Mouse (Mus musculus) layer of hippocampus, adult 8-10 months (tissue): ENCODE data around the gene Asah2. TPM values are rescaled to one million over a fixed set of nuclear protein-coding genes. Genes with fewer than 3 reads are reported as not detected.
A peak's percentile ranks its signal among the peaks of the same experiment; 100 is the strongest.
"Not testable (repeated sequence)": the region's sequence is repeated elsewhere in the genome, so short reads cannot be mapped to it uniquely, and the experiment has no call there.

Source experiments
- DNase-seq, 2 experiments: peaks; one replicate each; pipeline ENCODE4 v3.0.0; 2022; ENCODE audit warnings: low spot score in 2 of 2
- total RNA-seq, 4 experiments: library from RNA; stranded (reverse); gene quantifications; 2 replicates each; pipeline ENCODE4 v1.2.4; 2022

Asah2 gene
- total RNA-seq, 4 experiments from 2014 or later = 8.7 to 11.6 (median 10.3) TPM

DNA sequence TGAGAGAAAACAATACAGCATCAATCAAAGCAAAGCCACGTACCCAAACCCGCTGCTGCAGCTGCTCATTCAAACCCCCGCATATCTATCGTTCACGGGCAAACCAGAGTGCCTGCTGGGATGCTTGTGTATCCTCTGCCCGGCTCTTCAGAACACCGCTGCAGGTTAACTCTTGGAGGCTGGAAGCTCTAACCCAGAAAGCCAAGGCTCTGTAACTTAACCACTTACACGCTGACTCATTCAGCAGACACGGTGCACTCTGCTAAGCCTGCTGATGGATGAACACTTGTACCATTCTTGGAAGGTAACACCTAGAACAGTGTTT is 5.1 kb downstream of the Asah2 start:
- DNase-seq = peak; percentile 41 to 44

DNA sequence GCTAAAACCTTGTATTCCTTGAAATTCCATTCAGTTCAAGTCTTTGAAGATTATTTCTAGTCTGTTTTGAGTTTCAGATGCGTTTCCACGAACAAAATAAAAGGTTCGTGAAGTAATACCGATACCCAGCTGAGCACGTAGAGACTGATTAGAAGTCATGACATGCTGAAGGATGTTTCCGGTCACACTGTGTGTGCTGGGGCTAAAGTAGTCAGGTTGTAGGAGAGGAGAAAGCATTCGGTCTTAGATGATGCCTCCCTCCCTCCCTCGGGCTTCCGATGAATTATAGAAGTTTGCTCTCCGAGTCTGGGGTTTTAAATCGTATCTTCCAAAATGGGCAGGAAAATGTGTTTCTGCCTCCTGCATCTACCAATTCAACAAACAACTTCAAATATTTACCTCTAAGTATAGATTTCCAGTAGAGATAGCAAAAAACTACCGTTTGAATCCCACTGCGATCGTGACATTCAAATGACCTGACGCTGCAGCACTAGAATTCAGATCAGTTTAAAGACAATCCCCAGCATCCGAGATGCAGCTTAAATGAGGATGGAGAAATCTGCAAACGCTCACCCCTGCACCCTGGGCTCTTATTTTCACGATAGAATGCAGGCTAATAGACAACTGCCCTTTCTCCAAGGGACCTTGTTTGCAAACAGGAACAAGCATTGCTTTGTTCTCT is 5.6 kb downstream of the Asah2 start:
- no peak for DNase-seq

DNA sequence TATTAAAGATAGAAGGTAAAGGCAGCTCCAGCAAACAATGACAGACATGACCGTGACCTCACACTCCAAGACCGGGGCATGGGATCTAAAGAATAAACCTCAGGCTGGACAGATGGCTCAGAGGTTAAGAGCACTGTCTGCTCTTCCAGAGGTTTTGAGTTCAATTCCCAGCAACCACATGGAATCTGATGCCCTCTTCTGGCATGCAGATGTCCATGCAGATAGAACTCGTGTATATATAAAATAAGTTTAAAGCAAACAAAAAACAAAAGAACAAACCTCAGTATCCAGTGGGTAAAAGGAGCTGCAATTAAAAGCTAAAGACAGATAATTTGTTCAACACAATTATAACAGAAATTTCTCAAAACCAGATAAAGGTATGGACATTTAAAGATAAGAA is 9.4 kb downstream of the Asah2 start:
- no peak for DNase-seq

DNA sequence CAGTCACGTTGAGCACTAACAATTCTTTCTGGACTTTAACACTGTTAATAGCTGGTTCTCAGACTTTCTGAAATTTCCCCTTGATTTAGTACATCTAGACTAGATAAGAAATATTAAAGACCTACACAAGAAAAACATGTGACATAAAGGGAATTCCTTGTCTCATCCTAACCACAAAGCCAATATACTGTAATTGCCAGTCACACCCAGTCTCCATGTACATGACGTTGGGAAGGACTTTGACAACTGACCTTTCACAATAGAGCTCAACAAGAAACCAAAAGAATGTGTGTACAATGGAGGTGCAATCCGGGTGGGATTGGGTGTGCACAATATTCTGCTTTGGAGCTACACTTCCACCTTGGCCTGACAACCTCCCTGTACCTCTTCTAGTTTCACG is 15.7 kb downstream of the Asah2 start:
- no peak for DNase-seq

DNA sequence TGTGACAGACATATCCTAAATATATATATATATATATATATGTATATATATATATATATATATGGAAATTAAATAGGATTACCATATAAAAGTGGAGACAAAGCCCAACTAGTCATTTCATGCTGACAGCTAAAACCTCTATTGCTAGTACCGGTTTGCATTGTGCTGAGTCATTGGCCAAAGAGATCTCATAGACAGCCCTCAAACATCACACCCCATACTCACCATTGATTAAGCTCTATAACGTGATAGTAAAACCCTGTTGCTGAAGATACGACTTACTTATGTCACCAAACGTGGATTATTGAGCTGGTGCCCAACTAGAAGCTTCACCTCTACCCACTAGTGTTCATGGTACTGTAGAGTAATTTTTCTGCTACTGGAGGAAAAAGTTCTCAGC is 17.2 kb downstream of the Asah2 start:
- no peak for DNase-seq

DNA sequence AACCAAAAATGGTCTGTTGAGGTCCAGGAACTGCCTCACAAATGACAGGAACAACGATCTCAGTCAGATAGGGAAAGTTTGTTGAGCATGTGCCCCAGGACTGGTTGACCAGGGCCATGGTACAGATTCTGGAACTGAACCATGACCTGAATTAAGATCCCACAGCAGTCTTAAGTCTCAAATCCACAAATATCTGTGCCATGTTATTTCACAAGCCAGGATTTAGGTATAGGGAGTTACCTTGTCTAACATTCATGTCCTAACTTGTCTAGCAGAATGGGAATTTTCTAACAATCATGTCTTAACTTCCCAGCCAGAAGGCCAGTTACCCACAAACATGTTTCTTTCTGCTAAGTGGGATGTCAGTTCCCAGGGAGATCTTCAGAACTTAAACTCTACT is 19.4 kb downstream of the Asah2 start:
- no peak for DNase-seq

DNA sequence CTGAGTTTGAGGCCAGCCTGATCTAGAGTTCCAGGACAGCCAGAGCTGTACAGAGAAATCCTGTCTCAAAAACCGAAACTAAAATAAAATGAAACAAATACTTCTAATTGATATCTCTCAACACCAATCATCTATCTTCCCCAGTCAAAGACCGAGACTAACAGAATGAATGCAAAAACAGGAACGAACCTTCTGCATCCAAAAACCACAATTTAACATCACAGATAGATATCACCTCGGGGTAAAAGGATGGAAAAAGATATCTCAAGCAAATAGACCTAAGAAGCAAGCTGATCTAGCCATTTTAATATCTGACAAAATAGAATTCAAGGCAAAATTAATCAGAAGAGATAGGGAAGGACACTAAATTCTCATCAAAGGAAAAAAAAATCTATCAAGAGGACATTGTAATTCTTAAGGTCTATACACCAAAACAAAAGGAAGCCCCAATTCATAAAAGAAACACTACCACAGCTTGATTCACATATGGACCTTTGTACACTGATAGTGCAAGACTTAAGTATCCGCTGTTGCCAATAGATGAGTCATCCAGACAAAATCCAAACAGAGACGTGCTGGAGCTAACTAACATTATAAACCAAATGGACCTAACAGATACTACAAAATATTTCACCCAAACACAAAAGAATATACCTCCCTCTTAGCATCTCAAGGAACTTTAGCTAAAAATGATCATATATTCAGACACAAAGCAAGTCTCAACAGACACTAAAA is 20.1 kb downstream of the Asah2 start:
- DNase-seq = no peak

DNA sequence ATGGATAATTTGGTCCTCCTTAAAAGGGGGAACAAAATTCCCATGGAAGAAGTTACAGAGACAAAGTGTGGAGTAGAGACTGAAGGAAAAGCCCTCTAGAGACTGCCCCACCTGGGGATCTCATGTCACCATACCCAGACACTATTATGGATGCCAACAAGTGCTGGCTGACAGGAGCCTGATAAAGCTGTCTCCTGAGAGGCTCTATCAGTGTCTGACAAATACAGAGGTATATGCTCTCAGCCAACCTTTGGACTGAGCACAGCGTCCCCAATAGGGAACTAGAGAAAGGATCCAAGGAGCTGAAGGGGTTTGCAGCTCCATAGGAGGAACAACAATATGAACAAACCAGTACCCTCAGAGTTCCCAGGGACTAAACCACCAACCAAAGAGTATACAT is 23.2 kb downstream of the Asah2 start:
- not testable (repeated sequence) for DNase-seq

DNA sequence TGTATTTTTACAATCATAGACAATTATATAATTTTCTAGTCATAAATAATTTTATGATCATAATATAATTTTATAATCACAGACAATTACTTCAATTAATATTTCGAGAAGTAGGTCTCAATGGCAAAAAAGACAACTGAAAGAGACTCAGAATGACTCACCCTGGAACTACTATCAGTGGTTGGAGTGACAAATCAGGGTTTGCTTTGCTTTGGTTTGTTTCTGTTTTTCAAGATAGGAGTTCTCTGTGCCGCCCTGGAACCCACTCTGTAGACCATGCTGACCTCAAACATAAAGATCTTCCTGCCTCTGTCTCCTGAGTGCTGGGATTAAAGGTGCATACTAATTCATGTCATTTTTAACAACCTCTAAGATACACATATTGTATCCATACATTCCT is 37.7 kb downstream of the Asah2 start:
- DNase-seq = no peak

DNA sequence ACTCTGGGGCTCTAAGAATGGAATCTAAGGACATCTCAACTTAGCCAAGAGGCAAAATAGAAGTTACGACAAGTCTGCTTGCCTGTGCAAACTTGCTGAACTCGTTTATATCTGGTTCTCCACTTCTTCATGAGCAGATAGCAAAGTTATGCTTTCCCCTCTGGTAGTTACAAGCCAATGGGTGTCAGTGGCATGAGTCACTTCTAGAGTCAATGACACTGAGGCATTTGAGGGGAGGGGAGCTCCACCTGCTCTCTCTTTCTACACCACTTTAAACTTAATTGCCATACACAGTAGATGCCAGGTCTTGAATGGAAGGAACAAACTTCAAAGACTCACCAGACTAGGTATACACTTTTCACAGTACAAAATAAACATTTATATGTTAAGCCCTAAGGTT is 38.4 kb downstream of the Asah2 start:
- DNase-seq = no peak

DNA sequence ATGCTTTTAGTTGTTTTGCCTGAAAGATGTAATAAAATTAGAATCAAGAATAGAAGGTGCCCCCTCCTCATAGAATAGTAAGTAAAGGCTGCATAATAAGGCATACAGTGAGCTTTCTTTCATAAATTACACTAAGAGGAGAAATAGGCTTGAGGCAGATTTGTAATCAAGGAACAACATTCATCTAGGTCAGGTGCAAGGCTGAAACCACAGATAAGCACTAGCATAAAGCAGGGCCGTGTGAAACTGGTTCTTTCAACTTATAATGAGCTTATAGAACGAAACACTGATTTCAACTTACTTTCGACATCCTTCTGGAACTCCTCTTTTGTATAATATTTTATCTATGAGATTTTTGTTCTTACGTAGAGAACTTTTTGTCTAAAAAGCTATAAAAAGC is 40.3 kb downstream of the Asah2 start:
- no peak for DNase-seq

DNA sequence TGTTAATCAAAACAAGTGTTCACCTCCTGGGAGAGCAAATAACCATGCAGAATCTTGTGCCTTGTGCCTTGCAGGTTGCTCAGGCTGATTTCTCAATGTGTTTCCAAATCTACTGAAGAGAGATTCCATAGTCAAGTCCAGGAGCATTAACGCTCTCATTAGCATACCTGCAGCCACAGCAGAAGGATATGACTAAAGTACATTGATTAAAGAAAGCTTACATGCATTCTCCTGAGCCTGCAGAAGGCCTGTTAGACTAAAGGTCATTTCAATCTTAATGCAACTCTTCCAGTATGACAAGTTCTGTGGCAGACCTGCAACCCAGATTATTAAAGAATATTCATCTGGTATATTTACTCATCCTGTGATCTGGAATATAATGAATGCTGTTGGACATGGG is 46.7 kb downstream of the Asah2 start:
- no peak for DNase-seq

DNA sequence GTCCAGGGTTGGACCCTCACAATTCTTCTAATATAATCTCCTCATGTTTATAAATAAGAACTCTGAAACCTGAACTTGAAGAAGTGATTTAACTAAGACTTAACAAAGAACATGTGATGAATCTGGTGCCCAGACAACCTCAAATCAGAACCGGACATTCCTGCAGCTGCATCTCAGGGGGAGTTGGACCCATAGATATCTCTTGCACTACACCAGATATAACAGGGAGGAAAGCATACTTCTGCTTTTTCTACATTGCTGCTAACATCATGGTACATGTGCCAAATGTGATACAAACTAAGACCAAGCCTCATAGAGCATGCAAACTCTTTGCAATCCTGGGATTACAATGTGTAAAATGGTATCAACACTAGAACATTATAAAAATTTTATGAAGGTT is 51.8 kb downstream of the Asah2 start:
- DNase-seq = no peak

DNA sequence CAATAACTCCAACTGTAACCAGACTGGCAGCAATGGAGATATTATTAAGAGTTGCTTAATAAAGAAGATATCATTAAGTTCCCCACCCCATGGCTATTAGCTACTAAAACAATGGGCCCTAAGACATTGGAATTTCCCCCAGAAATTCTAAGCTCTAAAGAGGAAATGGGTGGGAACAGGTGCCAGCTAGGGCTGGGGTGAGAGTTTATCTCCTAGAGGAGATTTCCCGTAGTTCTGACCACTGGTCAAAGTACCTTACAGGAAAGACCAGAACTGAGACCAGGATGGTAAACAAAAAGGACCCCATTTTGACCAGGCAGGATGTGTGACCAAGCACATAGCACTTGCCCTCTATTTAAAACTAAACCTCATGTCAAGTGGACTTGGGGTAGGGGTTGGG is 52.3 kb downstream of the Asah2 start:
- no peak for DNase-seq

DNA sequence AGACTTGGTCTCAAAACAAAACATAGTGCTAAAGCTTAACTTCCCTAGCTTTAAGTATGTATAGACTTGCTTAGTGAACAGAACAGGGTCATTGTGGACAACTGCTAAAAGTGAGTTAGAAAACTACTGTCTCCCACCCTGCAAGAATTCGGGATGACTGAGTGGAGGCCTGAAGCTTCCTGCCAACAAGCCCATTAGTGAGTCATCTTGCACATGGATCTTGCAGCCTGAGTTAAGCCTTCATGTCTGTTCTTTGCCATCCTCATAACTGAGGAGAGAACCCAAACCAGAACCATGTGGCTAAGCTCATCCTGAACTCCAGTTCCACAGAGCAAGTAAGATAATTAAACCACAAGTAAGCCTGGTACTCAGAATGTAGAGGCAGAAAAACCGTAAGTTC is 56.8 kb downstream of the Asah2 start:
- no peak for DNase-seq

DNA sequence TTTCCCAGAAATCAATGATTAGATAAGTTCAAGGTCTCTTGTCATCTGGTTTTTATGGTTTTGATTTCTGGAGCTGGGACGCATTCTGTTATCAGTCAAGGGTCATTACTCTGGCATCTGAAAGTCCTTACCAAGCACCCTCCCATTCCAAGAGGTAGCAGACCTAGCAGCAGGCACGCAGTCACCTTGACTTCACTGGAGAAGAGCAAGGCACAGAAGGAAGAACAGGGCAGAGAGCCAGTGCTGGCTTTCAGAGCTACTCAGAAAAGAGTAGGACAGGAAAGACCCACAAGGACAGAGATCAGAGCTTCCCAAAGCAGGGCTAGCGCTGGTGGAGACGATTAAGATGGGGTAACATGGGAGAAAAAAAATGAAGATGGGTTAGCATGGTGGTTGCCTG is 75.1 kb downstream of the Asah2 start:
- no peak for DNase-seq

DNA sequence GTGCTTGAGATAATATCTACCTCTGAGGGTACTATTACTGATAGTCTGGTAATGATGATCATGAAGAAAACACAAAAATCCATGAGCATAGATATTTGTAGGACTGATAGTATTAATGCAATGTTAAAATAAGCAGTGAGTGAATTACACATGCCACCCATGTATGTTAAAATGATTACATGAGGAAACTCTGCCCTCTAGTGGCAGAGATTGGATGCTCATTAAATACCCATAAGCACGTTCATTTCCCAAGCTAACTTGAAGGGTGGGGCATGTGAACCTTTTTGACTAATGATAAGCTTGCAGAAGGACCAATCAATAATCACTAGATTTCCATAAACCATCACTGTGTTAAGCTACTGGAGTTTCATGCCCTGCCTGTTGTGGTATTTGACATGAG is 77.6 kb downstream of the Asah2 start:
- DNase-seq = peak; percentile 19 to 25

DNA sequence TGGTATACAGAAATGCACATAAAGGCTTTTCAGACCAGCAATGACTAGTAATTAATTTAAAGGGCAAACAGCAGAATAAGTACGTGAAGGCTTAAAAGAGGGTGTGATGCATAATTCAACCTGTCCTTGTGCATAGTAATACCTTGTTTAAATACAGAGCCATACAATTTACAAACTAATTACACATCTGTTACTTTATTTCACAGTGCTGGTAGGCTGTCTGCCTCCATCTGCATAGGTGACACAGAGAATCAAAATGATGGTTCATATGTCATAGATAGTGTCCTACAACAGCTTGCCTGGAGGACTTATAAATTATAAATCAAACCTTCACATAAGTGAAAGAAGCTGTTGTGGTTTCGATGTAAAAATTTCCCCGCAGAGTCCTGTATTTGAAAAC is 82.6 kb downstream of the Asah2 start:
- no peak for DNase-seq

DNA sequence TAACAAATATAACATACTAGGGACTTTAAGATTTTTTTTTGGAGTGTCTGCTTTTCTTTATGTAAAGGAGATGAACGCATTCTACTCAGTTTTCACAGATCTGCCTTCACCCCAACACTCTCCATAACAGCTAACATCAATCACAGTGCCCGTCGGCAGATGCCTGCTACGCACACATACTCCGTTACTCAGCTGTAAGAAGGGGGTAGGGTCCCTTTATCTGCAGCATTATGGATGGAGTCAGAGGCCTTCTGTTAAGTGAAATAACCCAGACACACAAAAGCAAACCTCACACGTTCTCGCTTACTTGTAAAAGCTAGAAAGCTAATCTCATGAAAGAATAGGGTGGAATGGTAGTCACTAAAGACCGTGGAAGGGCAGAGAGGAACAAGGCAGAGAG is 88.3 kb downstream of the Asah2 start:
- no peak for DNase-seq

DNA sequence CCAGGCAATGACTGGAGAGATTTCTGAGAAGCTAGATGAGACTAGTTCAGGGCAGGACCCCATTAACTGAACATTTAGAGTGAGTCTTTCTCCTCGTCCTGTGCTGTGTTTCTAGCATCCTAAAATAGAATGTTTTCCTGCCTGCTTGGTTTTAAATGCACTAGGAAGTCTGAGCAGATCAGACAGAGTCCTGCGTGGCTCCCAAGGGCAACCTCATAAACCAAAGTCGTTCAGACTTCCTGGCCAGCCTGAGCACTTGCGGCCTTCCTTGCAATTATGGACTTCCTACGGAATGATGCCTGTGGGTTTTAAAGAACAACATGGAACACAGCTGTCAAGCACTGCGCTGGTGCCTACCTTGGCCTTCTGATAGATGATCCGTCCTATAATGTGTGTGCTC is 89.4 kb downstream of the Asah2 start:
- no peak for DNase-seq

DNA sequence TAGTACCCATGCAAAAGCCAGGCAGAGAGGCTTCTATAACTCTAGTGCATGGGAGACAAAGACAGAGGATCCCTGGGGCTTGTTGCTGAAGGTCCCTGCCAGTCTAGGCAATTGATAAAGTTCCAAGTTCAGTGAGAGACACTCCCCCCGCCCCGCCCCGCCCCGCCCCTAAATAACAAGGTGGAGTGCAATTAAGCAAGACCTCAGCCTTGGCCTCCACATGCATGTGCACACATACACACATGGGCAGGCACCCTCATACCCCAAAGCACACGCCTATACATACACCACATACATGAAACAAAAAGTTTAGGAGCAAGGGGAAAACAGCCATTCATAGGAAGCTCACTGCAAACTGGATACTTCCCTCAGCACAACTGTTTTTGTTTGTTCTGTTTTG is 90.0 kb downstream of the Asah2 start:
- DNase-seq = no peak

DNA sequence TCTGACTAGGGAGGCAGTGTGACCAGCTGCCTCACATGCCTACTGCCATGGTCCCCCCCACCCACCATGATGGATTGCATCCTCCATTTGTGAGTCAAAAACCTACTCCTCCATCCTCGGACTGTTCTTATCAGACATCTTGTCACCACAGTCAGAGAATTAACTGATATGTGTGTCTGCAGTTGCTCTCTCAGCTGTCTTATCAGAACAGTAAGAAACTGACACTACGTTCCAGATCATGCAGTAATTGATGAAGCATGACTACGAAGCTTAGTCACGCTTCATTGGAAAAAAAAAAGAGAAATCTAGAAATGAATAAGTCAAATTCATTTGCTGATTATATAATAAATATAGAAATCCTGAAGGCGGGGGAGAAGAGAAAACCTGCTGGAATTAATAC is 105.4 kb downstream of the Asah2 start:
- peak in 1 of 2 experiments; percentile 7 for DNase-seq

DNA sequence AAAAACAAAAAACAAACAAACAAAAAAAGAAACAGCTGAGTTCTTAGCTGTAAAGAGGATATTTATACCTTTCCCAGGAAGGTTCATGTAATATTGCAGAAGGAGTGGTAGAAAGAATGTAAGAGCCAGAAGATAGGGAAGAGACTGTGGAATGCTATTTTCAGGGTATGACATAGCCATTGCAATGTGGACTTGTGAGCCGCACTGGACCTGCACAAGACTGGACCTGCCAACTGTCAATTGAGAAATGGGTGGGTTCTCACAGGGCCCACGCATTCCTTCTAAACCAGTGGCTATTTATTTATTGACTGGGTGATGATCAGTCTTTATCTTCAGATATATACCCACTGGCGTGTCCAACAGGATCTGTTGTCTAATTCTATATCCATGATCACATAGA is 111.1 kb downstream of the Asah2 start:
- no peak for DNase-seq

DNA sequence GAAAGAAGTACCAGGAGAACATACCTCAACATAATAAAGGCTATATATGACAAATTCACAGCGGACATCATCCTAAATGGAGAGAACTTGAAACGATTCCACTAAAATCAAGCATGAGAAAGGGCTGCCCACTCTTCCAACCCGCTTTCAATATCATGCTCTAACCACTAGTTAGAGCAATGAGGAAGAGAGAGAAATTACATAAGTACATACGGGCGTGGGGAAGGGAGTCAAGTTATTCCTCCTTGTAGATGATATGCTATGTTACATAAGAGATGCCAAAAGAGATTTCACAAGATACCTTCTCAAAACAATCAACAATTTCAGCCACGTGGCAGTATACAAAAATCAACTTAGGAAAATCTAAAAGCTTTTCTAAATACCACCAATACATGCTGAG is 117.0 kb downstream of the Asah2 start:
- no peak for DNase-seq
